Comparison of ENCODE assay signal across 25 mouse cellular contexts in genomic region chr9:30235791-30236190, GRCm38 (mm10).
"Had no signal": no experiment of that assay in that cellular context is flagged by ENCODE, and none has a peak within 500 bp of the region (broad histone marks: within the 10 kb centered on the region; RNA-seq: fewer than 3 reads in every experiment).

No protein-coding gene starts in this region.

- ATAC-seq: forebrain, embryonic 15.5 days; forebrain, postnatal 0 days; hindbrain, embryonic 16.5 days; intestine, embryonic 16.5 days had no signal

- H3K4me3 ChIP-seq: forebrain, embryonic 15.5 days; heart, adult 2 months; heart, embryonic 13.5 days; heart, embryonic 15.5 days; kidney, embryonic 15.5 days; limb, embryonic 13.5 days; limb, embryonic 15.5 days had no signal

- H3K4me1 ChIP-seq: heart, embryonic 13.5 days; heart, embryonic 15.5 days; kidney, embryonic 15.5 days; limb, embryonic 15.5 days had no signal

- H3K9me3 ChIP-seq: forebrain, embryonic 15.5 days; heart, embryonic 13.5 days; heart, embryonic 15.5 days; kidney, embryonic 15.5 days; limb, embryonic 13.5 days; limb, embryonic 15.5 days had no signal

- DNase-seq: forebrain, postnatal 0 days; gastrocnemius, postnatal 14 days; gastrocnemius, postnatal 36 days; heart, adult 11 months; heart, adult 2 months; heart, postnatal 14 days; heart, postnatal 36 days; kidney, adult 11 months; kidney, adult 2 months; kidney, adult 9 months; kidney, postnatal 14 days; kidney, postnatal 36 days; layer of hippocampus, adult 9-11 months; layer of hippocampus, postnatal 36 days; left cerebral cortex, postnatal 4 days had no signal

- H3K27ac ChIP-seq: forebrain, embryonic 15.5 days; heart, adult 2 months; heart, embryonic 13.5 days; heart, embryonic 15.5 days; kidney, embryonic 15.5 days; kidney, postnatal 0 days; limb, embryonic 13.5 days; limb, embryonic 15.5 days had no signal

- H3K36me3 ChIP-seq: forebrain, embryonic 15.5 days; heart, embryonic 13.5 days; heart, embryonic 15.5 days; kidney, embryonic 15.5 days; limb, embryonic 13.5 days; limb, embryonic 15.5 days had no signal

- H3K4me2 ChIP-seq: forebrain, embryonic 15.5 days; heart, embryonic 11.5 days; heart, embryonic 13.5 days; heart, embryonic 15.5 days; kidney, embryonic 15.5 days; limb, embryonic 13.5 days; limb, embryonic 15.5 days had no signal

- H3K27me3 ChIP-seq: forebrain, embryonic 15.5 days; heart, embryonic 13.5 days; heart, embryonic 15.5 days; kidney, embryonic 15.5 days; limb, embryonic 15.5 days had no signal

- H3K9ac ChIP-seq: forebrain, embryonic 15.5 days; forebrain, postnatal 0 days; heart, embryonic 13.5 days; heart, embryonic 15.5 days; kidney, embryonic 15.5 days; limb, embryonic 13.5 days; limb, embryonic 15.5 days had no signal
